Mouse (Mus musculus) neural tube, embryonic 12.5 days (tissue): Measurements from ENCODE around the gene Best1. TPM values are rescaled to one million over a fixed set of nuclear protein-coding genes. Genes with fewer than 3 reads are reported as not detected.

Experiments
- ATAC-seq: fragments of 200-750 bp; cut with Nextera tagmentation; 2 replicates; pipeline ENCODE4 v1.8.0; 2017; ENCODE audit warnings: low read depth, mild to moderate bottlenecking, moderate TSS enrichment, moderate library complexity; ENCODE audit not compliant: low FRiP score
- H3K27ac ChIP-seq: fragments of 300-500 bp; sonication (generic); 2 replicates; pipeline ENCODE4 v1.5.1; 2016
- H3K27me3 ChIP-seq: fragments of 300-500 bp; sonication (generic); replicated peaks from 2 replicates; pipeline ENCODE4 v1.6.1; 2016; ENCODE audit warnings: mild to moderate bottlenecking
- H3K36me3 ChIP-seq: fragments of 300-500 bp; sonication (generic); 2 replicates; pipeline ENCODE4 v1.6.1; 2016; ENCODE audit warnings: mild to moderate bottlenecking
- H3K4me1 ChIP-seq: fragments of 300-500 bp; sonication (generic); 2 replicates; pipeline ENCODE4 v1.6.1; 2016
- H3K4me2 ChIP-seq: fragments of 300-500 bp; sonication (generic); replicated peaks from 2 replicates; pipeline ENCODE4 v1.6.1; 2016; ENCODE audit warnings: mild to moderate bottlenecking
- H3K4me3 ChIP-seq: fragments of 300-500 bp; sonication (generic); 2 replicates; pipeline ENCODE4 v1.5.1; 2016
- H3K9ac ChIP-seq: fragments of 300-500 bp; sonication (generic); 2 replicates; pipeline ENCODE4 v1.6.1; 2016; ENCODE audit warnings: mild to moderate bottlenecking
- H3K9me3 ChIP-seq: fragments of 300-500 bp; sonication (generic); 2 replicates; pipeline ENCODE4 v1.6.1; 2016; ENCODE audit warnings: mild to moderate bottlenecking
- WGBS: fragments of 180-500 bp; shearing (Covaris S2); methylation state at CpG from one replicate; pipeline ENCODE4 v1.1.7; 2016; 5-methylcytosine and 5-hydroxymethylcytosine counted together
- polyA plus RNA-seq: library from polyadenylated mRNA; unstranded; fragments of >200 nt; fragmentation: Nextera tagmentation; extraction: Ambion mirVana; gene quantifications from 2 replicates; pipeline ENCODE4 v1.2.1, GENCODE M21; 2016

Gene Best1
- polyA plus RNA-seq, 1 experiment from 2014 or later = 1.9 TPM

GRCm38 (mm10) chr19:9946986-9947385, 54.4 kb downstream of the Best1 start:
- 79% methylated on average over 3 of the region's 3 CpGs for WGBS
- H3K27ac ChIP-seq = no peak overlapping the region
- no peaks in the 10 kb centered on the region for H3K4me1 ChIP-seq
- H3K4me2 ChIP-seq = no peak overlapping the region
- H3K9me3 ChIP-seq = no peaks in the 10 kb centered on the region
- no peak overlapping the region for H3K9ac ChIP-seq
- H3K27me3 ChIP-seq = no peaks in the 10 kb centered on the region
- no peak for ATAC-seq
- no peaks in the 10 kb centered on the region for H3K36me3 ChIP-seq
- no peak overlapping the region for H3K4me3 ChIP-seq

GRCm38 (mm10) chr19:9945800-9946564, 55.5 kb downstream of the Best1 start:
- no peak overlapping the region for H3K4me2 ChIP-seq
- no peak overlapping the region for H3K9ac ChIP-seq
- H3K27me3 ChIP-seq = no peaks in the 10 kb centered on the region
- H3K36me3 ChIP-seq = no peaks in the 10 kb centered on the region
- H3K4me1 ChIP-seq = no peaks in the 10 kb centered on the region
- no peak overlapping the region for H3K4me3 ChIP-seq
- ATAC-seq = no peak
- H3K9me3 ChIP-seq = no peaks in the 10 kb centered on the region
- H3K27ac ChIP-seq = no peak overlapping the region
- WGBS = 92% methylated on average over 8 of the region's 8 CpGs

- H3K36me3 ChIP-seq = no peaks in the 10 kb centered on the region
- H3K4me1 ChIP-seq = no peaks in the 10 kb centered on the region
- H3K4me3 ChIP-seq = no peak overlapping the region
- 72% methylated on average over 10 of the region's 10 CpGs for WGBS
- H3K27ac ChIP-seq = no peak overlapping the region
- no peaks in the 10 kb centered on the region for H3K27me3 ChIP-seq
- H3K9me3 ChIP-seq = no peaks in the 10 kb centered on the region
- no peak overlapping the region for H3K4me2 ChIP-seq
- no peak for ATAC-seq
- no peak overlapping the region for H3K9ac ChIP-seq
These were observed 58.6 kb downstream of the Best1 start for GRCm38 (mm10) chr19:9942539-9943533.

GRCm38 (mm10) chr19:9941809-9942208, 59.6 kb downstream of the Best1 start:
- Histone ChIP-seq H3K27me3 (no peaks in the 10 kb centered on the region), H3K36me3 (no peaks in the 10 kb centered on the region), H3K27ac (no peak overlapping the region), H3K9me3 (no peaks in the 10 kb centered on the region), H3K4me2 (no peak overlapping the region), H3K4me3 (no peak overlapping the region), H3K9ac (no peak overlapping the region), H3K4me1 (no peaks in the 10 kb centered on the region)
- no peak for ATAC-seq
- 70% methylated on average over 1 of the region's 1 CpGs for WGBS

- H3K9me3 ChIP-seq = no peaks in the 10 kb centered on the region
- H3K4me1 ChIP-seq = no peaks in the 10 kb centered on the region
- H3K9ac ChIP-seq = no peak overlapping the region
- H3K4me3 ChIP-seq = no peak overlapping the region
- no peak for ATAC-seq
- H3K27me3 ChIP-seq = no peaks in the 10 kb centered on the region
- no peak overlapping the region for H3K4me2 ChIP-seq
- no peak overlapping the region for H3K27ac ChIP-seq
- WGBS = 12% methylated on average over 4 of the region's 4 CpGs
- H3K36me3 ChIP-seq = no peaks in the 10 kb centered on the region
These were observed 60.5 kb downstream of the Best1 start for GRCm38 (mm10) chr19:9940903-9941302.

- H3K36me3 ChIP-seq = no peaks in the 10 kb centered on the region
- 73% methylated on average over 7 of the region's 7 CpGs for WGBS
- no peak overlapping the region for H3K9ac ChIP-seq
- ATAC-seq = no peak
- no peak overlapping the region for H3K4me2 ChIP-seq
- no peaks in the 10 kb centered on the region for H3K4me1 ChIP-seq
- no peaks in the 10 kb centered on the region for H3K9me3 ChIP-seq
- no peak overlapping the region for H3K4me3 ChIP-seq
- no peaks in the 10 kb centered on the region for H3K27me3 ChIP-seq
- H3K27ac ChIP-seq = no peak overlapping the region
These were observed 61.6 kb downstream of the Best1 start for GRCm38 (mm10) chr19:9939841-9940240.

GRCm38 (mm10) chr19:9938824-9939303, 62.6 kb downstream of the Best1 start:
- WGBS = 80% methylated on average over 13 of the region's 13 CpGs
- ATAC-seq = no peak
- Histone ChIP-seq H3K36me3 (no peaks in the 10 kb centered on the region), H3K4me1 (no peaks in the 10 kb centered on the region), H3K9me3 (no peaks in the 10 kb centered on the region), H3K4me3 (no peak overlapping the region), H3K27ac (no peak overlapping the region), H3K4me2 (no peak overlapping the region), H3K27me3 (no peaks in the 10 kb centered on the region), H3K9ac (no peak overlapping the region)

- Histone ChIP-seq H3K4me2 (no peak overlapping the region), H3K36me3 (no peaks in the 10 kb centered on the region), H3K4me3 (no peak overlapping the region), H3K9ac (no peak overlapping the region), H3K27me3 (no peaks in the 10 kb centered on the region), H3K27ac (no peak overlapping the region), H3K9me3 (no peaks in the 10 kb centered on the region), H3K4me1 (no peaks in the 10 kb centered on the region)
- 83% methylated on average over 6 of the region's 6 CpGs for WGBS
- no peak for ATAC-seq
These were observed 63.1 kb downstream of the Best1 start for GRCm38 (mm10) chr19:9938156-9938823.

GRCm38 (mm10) chr19:9937428-9937827, 64.0 kb downstream of the Best1 start:
- Histone ChIP-seq H3K9me3 (no peaks in the 10 kb centered on the region), H3K36me3 (no peaks in the 10 kb centered on the region), H3K4me2 (no peak overlapping the region), H3K4me3 (no peak overlapping the region), H3K4me1 (no peaks in the 10 kb centered on the region), H3K9ac (no peak overlapping the region), H3K27ac (no peak overlapping the region), H3K27me3 (no peaks in the 10 kb centered on the region)
- ATAC-seq = no peak
- whole genome bisulfite sequencing = 66% methylated on average over 5 of the region's 5 CpGs

GRCm38 (mm10) chr19:9936579-9936978, 64.9 kb downstream of the Best1 start:
- Histone ChIP-seq H3K4me2 (no peak overlapping the region), H3K27ac (no peak overlapping the region), H3K9me3 (no peaks in the 10 kb centered on the region), H3K36me3 (no peaks in the 10 kb centered on the region), H3K27me3 (no peaks in the 10 kb centered on the region), H3K4me1 (no peaks in the 10 kb centered on the region), H3K4me3 (no peak overlapping the region), H3K9ac (no peak overlapping the region)
- 78% methylated on average over 5 of the region's 5 CpGs for WGBS
- ATAC-seq = no peak
